Mouse (Mus musculus): Measurements from ENCODE around the gene Cyb5d1.
A peak's percentile ranks its signal among the peaks of the same experiment; 100 is the strongest.

GRCm38 (mm10) chr11:69397581-69398057, 2.2 kb upstream of the Cyb5d1 start:
- TF ChIP-seq CTCF (IDR thresholded peaks at IDR 0.05), result 0 out of 2 replicates have a peak, but pooled peaks have one; percentile 14
- TF ChIP-seq POLR2A (IDR thresholded peaks at IDR 0.05; ENCODE audit: insufficient read depth, low read depth, low read length), result no peak
- TF ChIP-seq EP300 (IDR thresholded peaks at IDR 0.05; ENCODE audit: insufficient read depth, low read depth, low read length), result no peak

Measured in heart, adult 2 months (tissue).